Mouse (Mus musculus) C2C12 (cell line): ENCODE measurements around the gene Cstf3. TPM values are rescaled to one million over a fixed set of nuclear protein-coding genes. Genes with fewer than 3 reads are reported as not detected.
A peak's percentile ranks its signal among the peaks of the same experiment; 100 is the strongest.
"Not testable (repeated sequence)": the region's sequence is repeated elsewhere in the genome, so short reads cannot be mapped to it uniquely, and the experiment has no call there.

Experiments used
- H3K27me3 ChIP-seq: one replicate; pipeline ENCODE4 v1.6.1; 2011; ENCODE audit not compliant: control insufficient read depth, insufficient read depth, insufficient read length
- H3K36me3 ChIP-seq: one replicate; pipeline ENCODE4 v1.6.1; 2011; ENCODE audit not compliant: control insufficient read depth, insufficient read depth
- H3K4me3 ChIP-seq: one replicate; pipeline ENCODE4 v1.5.1; 2011; ENCODE audit warnings: mild to moderate bottlenecking, control low read depth; ENCODE audit not compliant: poor library complexity, insufficient read depth, severe bottlenecking
- H3K79me2 ChIP-seq: one replicate; pipeline ENCODE4 v1.6.1; 2011; ENCODE audit not compliant: control insufficient read depth, insufficient read depth
- H3K79me3 ChIP-seq: one replicate; pipeline ENCODE4 v1.6.1; 2011; ENCODE audit warnings: low read depth, control low read depth
- H3ac ChIP-seq: one replicate; pipeline ENCODE3; 2011; ENCODE audit warnings: low read depth; ENCODE audit not compliant: control insufficient read depth, insufficient read length
- CEBPB ChIP-seq: IDR thresholded peaks from one replicate; pipeline ENCODE4 v1.6.1; 2011; ENCODE audit warnings: low read depth, mild to moderate bottlenecking, control low read depth, moderate library complexity
- CTCF ChIP-seq: IDR thresholded peaks from one replicate; pipeline ENCODE4 v1.5.1; 2011; ENCODE audit not compliant: control insufficient read depth, insufficient read depth, insufficient read length
- FOSL1 ChIP-seq: IDR thresholded peaks from one replicate; pipeline ENCODE4 v1.8.0; 2011; ENCODE audit warnings: mild to moderate bottlenecking, low read length; ENCODE audit not compliant: poor library complexity, insufficient read depth, severe bottlenecking
- MAX ChIP-seq: IDR thresholded peaks from one replicate; pipeline ENCODE4 v1.6.1; 2011; ENCODE audit warnings: mild to moderate bottlenecking, control low read depth
- MYOD1 ChIP-seq: IDR thresholded peaks from one replicate; pipeline ENCODE4 v1.6.1; 2011; ENCODE audit warnings: low read depth; ENCODE audit not compliant: control insufficient read depth, insufficient read length
- MYOG ChIP-seq: IDR thresholded peaks from one replicate; pipeline ENCODE4 v1.6.1; 2011; ENCODE audit not compliant: control insufficient read depth, insufficient read length; ENCODE audit errors: extremely low read depth
- USF1 ChIP-seq: IDR thresholded peaks from one replicate; pipeline ENCODE4 v1.6.1; 2011; ENCODE audit warnings: low read depth, mild to moderate bottlenecking, control low read depth, moderate library complexity
- long read RNA-seq, 2 experiments: library from polyadenylated mRNA; unstranded; transcript quantifications; one replicate each; pipeline ENCODE4 v2.0.0; 2019 to 2020
- polyA plus RNA-seq: library from polyadenylated mRNA; unstranded; fragments of >200 nt; fragmentation: generic; extraction: Trizol; gene quantifications from one replicate; pipeline ENCODE4 v1.2.1, GENCODE M21; 2012; ENCODE audit warnings: missing spikeins

Gene Cstf3
- 15.8 TPM for polyA plus RNA-seq
- long read RNA-seq, experiment 1, transcript Cstf3-201 (21 exons, 2,817 nt) = major isoform, 10 of 18 reads
- long read RNA-seq, experiment 1, transcript Cstf3-202 (3 exons, 2,589 nt) = minor isoform, 5 of 18 reads
- long read RNA-seq, experiment 1, partial matches to known transcripts = 1 of 18 reads
- long read RNA-seq, experiment 1, other reads (novel, unspliced or antisense) = 2 of 18 reads
- long read RNA-seq, experiment 2, transcript Cstf3-201 (21 exons, 2,817 nt) = major isoform, 122 of 149 reads
- long read RNA-seq, experiment 2, partial matches to known transcripts = 3 of 149 reads
- long read RNA-seq, experiment 2, other reads (novel, unspliced or antisense) = 23 of 149 reads

GRCm38 (mm10) chr2:104590068-104590828, at the start of gene Cstf3:
Gene Cstf3, plus strand, starts transcription at chr2:104590523.
- Histone ChIP-seq H3K36me3 (peaks cover 14% of the 10 kb centered on the region), H3K79me2 (peaks cover 50% of the 10 kb centered on the region), H3K79me3 (peaks cover 46% of the 10 kb centered on the region), H3ac (peak within 1 kb of the TSS; percentile 100), H3K4me3 (peak within 1 kb of the TSS; percentile 97), H3K27me3 (no peaks in the 10 kb centered on the region)
- no peak for TF ChIP-seq FOSL1
- peak; percentile 33 for TF ChIP-seq MAX

- not testable (repeated sequence) for H3K79me2 ChIP-seq, H3ac ChIP-seq, H3K79me3 ChIP-seq, H3K4me3 ChIP-seq, H3K27me3 ChIP-seq, H3K36me3 ChIP-seq
These were observed 33.6 kb upstream of the Cstf3 start for GRCm38 (mm10) chr2:104556711-104557110.

- TF ChIP-seq USF1 (no peak), CEBPB (no peak), FOSL1 (no peak), MAX (no peak), MYOD1 (no peak), MYOG (no peak), CTCF (no peak)
- no peak overlapping the region for H3ac ChIP-seq
These were observed 32.6 kb upstream of the Cstf3 start for GRCm38 (mm10) chr2:104557722-104558121.

GRCm38 (mm10) chr2:104558326-104558725, 32.0 kb upstream of the Cstf3 start:
- Histone ChIP-seq H3K4me3 (no peak overlapping the region), H3K36me3 (no peaks in the 10 kb centered on the region), H3K79me3 (no peaks in the 10 kb centered on the region), H3ac (no peak overlapping the region), H3K79me2 (no peaks in the 10 kb centered on the region), H3K27me3 (no peaks in the 10 kb centered on the region)
- no peak for TF ChIP-seq MAX
- no peak for TF ChIP-seq CEBPB
- TF ChIP-seq USF1 = no peak
- no peak for TF ChIP-seq FOSL1
- no peak for TF ChIP-seq CTCF
- no peak for TF ChIP-seq MYOD1
- no peak for TF ChIP-seq MYOG

More at GRCm38 (mm10) chr2:104557722-104558121, 32.6 kb upstream of the Cstf3 start:
- H3K79me2 ChIP-seq = no peaks in the 10 kb centered on the region
- H3K4me3 ChIP-seq = no peak overlapping the region
- H3K36me3 ChIP-seq = no peaks in the 10 kb centered on the region
- H3K27me3 ChIP-seq = no peaks in the 10 kb centered on the region
- H3K79me3 ChIP-seq = no peaks in the 10 kb centered on the region

GRCm38 (mm10) chr2:104558938-104559337, 31.4 kb upstream of the Cstf3 start:
- no peaks in the 10 kb centered on the region for H3K79me2 ChIP-seq
- no peak for TF ChIP-seq MAX
- no peak for TF ChIP-seq MYOG
- no peak for TF ChIP-seq FOSL1
- H3K27me3 ChIP-seq = no peaks in the 10 kb centered on the region
- H3K36me3 ChIP-seq = no peaks in the 10 kb centered on the region
- H3K4me3 ChIP-seq = peak overlapping the region; percentile 14
- no peak overlapping the region for H3ac ChIP-seq
- no peaks in the 10 kb centered on the region for H3K79me3 ChIP-seq
